Mouse (Mus musculus): Measurements from ENCODE around the gene Otub2.

GRCm38 (mm10) chr12:103396751-103397150 is 8.3 kb downstream of the Otub2 start:
- TF ChIP-seq POLR2A (IDR thresholded peaks at IDR 0.05; ENCODE audit: borderline replicate concordance, insufficient read depth, low read length) (no peak), CTCF (IDR thresholded peaks at IDR 0.05; ENCODE audit: borderline replicate concordance, insufficient read depth, low read depth, low read length) (no peak)

Data from cerebellum, adult 2 months (tissue).